Mouse (Mus musculus): ENCODE data around the gene Cyb5r4.

DNA sequence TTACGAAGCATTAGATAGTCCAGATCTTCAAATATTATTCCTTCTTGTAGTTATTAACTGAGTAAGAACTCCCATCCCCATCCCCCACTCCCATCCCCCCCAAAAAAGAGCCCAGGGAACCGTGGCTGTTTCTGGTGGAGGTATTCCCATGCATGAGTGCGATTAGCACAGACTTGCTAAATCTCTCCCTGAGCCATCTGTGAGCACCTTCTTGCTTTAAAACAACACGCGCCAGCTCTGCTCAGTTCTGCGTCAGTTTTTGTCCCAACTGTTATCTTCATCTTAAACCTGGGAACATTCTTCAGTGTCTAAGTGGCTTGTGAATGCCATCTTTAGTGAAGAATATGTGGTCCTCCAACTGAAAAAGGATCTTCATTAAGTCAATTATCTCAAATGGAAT is 13.3 kb upstream of the Cyb5r4 start:
- no peak for TF ChIP-seq POLR2A (IDR thresholded peaks at IDR 0.05; ENCODE audit: low read depth, low read length)
- TF ChIP-seq CTCF (IDR thresholded peaks at IDR 0.05; ENCODE audit: extremely low read depth, insufficient read length, insufficient replicate concordance, low read depth, low read length) = no peak
